Mouse (Mus musculus) thymus, postnatal 0 days (tissue): ENCODE measurements around the gene Tbc1d2b. TPM values are rescaled to one million over a fixed set of nuclear protein-coding genes. Genes with fewer than 3 reads are reported as not detected.
A peak's percentile ranks its signal among the peaks of the same experiment; 100 is the strongest.

Experiments used
- DNase-seq: peaks from one replicate; pipeline ENCODE4 v3.0.0-alpha.2; 2015; ENCODE audit warnings: low spot score
- polyA plus RNA-seq: library from polyadenylated mRNA; unstranded; fragments of >200 nt; fragmentation: Nextera tagmentation; extraction: Ambion mirVana; gene quantifications from 2 replicates; pipeline ENCODE4 v1.2.1, GENCODE M21; 2015

Tbc1d2b gene
- polyA plus RNA-seq = 9.7 and 10.4 TPM in 2 replicates

DNA sequence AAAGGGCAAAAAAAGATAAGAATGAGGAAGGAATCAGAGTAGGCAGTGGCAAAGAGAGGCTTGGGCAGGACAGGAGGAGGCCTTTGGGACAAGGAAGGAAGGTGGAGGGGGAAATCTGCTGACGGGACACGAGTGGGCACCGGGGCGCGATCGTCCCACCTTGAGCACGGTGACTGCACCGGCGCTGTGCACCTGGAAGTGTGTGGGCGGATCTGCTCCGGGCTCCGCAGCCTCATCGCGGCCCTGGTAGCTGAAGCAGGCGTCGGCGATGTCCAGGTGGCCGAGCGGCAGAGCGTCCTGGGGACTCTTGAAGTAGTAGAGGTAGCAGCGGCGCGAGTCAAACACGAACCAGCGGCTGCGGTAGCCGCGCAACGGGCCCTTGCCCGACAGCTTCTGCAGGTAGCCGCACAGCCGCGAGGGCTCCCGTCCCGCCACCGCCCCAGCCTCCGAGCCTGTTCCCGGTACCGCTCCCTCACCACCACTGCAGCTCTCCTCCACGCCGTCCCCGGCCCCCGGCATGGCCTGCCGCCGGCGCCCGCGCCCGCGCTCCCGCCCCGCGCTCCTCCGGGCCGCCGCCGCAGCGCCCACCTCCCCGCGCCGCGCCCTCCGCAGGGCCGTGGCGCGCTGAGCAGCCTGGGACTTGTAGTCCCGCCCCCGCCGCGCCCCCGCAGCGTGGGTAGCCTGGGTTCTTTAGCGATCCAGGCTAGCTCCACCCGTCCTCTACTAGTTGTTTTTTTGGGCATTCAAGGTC lies at the start of gene Tbc1d2b:
TSS of gene Tbc1d2b (minus strand) at position 612 of the 751 bp plus-strand sequence.
- peak; percentile 67 for DNase-seq

DNA sequence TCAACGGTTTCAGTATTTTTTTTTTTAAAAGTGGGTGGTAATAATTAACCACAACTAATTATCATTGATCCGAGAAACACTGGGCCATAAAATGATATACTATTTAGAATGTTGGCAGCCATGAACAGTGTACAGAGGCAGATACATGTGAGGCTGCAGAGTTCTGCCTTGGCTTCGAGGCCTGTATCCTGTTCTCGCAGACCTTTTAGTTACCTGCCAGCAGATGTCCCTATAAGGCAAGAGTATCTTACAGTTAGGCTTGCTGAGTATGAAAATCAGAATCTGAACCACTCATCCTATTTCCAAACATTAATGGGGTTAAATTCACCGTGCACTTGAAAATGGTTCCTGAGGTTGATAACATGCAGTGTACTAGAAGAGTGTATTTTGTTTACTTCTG lies 45.7 kb upstream of the Tbc1d2b start:
- DNase-seq = no peak

DNA sequence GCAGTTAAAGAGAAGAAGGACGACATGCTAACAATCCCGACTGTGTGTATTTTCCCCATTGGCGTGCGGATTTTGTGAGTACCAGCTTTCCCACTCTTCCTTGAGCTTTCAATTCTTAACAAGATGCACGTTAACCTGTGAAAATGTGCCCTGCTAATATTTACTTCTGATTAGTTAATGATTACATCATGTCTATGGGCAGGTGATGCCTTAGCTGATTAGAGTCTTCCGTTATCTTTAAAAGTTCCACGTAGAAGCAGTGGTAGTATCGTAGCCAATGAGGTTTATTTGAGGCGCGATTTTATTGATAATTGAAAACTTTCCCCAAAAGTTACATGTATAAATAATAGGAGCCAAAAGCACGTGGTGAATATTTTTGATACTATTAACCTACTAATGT lies 45.1 kb upstream of the Tbc1d2b start:
- no peak for DNase-seq

DNA sequence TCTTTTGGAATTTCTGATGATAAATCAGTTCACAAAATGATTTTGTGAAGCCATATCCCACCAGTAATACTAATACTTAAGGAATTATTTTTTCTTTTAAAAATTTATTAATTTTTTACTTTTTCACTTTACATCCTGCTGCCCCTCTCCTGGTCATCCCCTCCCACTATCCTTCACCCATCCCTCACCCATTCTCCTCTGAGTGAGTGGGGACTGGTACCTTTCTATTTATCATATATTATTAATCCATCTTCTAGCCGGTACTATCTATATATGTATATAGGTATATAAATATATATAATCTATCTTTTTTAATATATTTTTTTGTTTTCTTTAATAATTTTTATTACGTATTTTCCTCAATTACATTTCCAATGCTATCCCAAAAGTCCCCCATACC lies 33.6 kb upstream of the Tbc1d2b start:
- DNase-seq = no peak

DNA sequence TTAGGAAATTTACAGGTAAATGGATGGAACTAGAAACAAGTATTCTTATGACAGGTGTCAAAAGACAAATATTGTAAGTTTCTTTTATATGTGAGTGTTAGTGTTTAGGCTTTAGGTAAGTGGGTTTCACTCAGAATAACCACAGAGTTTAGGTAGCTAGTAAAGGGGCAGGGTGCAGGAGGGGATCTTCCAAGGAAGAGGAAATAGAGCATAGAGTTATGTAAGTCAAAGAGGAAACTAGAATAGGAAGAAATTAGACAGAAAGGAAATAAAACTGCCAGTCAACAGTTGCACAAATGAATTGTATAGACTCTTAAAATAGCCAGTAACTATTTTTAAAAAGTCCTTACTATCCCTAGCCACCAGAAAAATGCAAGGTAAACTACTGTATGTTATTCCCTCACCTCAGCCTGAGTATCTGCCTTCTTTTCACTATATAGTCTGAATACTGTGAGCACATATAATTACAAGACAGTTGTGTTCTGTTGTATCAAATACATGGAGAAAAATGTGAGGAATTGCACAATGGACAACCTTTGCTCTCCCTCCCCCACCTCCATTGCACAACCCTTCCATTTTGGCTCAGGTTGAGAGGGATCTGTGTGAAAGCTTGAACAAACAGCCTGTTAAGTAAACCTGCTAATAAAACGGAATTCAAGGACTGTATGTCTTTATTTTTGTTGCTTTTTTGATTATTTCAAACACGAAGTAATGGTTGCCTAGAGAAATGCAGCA lies 32.7 kb upstream of the Tbc1d2b start:
- DNase-seq = no peak

DNA sequence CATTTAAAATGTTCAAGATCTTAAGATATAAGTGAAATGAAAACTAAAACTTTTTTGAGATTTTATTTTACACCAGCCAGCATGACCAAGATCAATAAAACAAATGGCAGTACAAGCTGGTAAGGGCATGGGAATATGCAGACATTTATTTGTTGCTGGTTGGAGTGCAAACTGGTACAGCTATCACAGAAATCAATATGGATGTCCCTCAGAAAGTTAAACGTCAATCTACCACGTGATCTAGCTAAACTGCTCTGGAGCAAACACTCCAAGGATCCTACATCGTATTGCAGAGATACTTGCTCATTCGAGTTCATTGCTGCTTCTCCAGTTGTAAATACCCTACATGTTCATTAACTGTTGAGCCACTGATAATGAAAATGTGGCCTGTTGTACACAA lies 32.1 kb upstream of the Tbc1d2b start:
- DNase-seq = no peak

DNA sequence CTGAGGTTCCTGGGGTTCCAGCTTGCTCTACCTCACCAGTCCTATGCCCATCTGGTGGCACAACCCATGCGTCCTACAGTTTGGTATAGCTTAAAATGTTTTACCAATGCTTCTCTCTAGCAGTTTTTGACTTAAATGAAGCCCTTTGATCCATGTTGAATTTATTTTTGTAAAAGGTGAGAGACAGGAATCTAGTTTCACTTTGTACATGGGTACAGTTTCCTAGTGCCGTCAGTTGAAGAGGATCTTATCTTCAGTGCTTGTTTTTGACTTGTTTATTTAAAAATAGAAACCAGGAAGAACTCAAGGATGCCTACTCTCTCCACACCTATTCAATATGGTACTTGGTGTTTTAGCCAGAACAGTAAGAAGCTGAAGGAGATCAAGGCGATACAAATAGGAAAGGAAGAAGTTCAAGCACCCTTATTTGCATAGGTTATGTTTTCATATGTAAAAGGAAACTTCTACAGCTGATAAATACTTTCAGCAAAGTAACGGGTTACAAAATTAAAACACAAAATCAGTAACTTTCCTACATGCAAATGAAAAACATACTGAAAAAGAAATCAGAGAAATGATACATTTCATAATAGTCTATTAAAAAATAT lies 30.6 kb upstream of the Tbc1d2b start:
- DNase-seq = no peak

DNA sequence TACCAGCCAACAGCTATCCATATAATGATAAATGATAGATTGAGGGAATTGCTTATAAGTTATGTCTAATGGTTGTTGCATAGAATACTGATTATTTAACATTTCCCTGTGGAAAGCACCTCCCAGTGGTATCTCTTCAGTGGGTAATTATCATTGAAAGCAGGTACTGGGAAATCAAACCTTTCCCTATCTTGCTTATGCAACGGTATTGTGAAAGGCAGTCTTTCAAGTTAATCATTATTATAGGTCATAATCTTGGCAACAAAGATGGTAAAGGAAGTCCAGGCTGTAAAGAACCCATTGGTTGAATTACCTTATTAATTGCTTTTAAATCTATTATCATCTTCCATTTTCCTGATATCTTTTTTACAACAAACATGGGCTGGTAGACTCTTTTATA lies 27.0 kb upstream of the Tbc1d2b start:
- no peak for DNase-seq

DNA sequence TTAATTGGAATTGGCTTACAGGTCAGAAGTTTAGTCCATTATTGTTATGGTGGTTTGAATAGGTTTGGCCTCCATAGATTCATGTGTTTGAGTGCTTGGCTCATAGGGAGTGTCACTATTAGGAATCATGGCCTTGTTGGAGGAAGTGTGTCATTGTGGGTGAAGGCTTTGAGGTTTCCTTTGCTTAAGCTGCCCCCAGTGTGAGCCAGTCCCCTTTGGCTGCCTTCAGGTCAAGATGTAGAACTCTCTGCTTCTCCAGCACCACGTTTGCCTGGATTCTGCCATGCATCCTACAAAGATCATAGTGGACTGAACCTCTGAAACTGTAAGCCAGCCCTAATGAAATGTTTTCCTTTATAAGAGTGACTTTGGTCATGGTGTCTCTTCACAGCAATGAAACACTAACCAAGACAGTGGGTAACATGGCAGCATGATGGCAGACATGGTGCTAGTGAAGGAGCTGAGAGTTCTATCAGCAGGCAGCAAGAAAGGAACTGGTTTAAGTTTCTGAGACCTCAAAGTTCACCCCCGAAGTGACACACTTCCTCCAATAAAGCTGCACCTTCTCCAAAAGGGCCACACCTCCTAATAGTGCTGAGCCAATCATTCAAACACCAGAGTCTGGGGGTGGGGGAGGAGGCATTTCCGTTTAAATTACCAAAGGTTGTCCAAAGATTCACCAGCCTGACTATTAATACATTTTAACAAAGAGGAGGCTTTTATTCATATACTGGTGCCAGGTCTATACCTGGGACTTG lies 23.2 kb upstream of the Tbc1d2b start:
- no peak for DNase-seq

DNA sequence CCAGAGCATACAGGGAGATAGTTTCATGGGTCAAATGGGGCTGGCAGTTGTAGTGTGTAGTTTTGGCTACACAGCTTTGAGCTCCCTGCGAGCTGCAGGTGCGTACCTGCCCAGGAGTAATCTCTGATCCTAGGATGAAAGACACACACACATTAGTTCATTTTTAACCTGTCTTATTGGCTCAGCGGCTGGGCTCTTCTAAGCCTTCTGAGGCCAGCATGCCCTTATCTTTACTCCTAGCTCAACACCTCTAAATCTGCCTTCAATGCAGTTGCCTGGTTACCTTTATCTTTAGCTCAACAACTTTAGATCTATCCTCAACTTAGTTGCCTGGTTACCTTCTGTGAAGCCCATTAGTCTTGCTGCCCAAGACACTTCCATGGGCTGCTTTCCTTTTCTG lies 7.8 kb upstream of the Tbc1d2b start:
- no peak for DNase-seq

DNA sequence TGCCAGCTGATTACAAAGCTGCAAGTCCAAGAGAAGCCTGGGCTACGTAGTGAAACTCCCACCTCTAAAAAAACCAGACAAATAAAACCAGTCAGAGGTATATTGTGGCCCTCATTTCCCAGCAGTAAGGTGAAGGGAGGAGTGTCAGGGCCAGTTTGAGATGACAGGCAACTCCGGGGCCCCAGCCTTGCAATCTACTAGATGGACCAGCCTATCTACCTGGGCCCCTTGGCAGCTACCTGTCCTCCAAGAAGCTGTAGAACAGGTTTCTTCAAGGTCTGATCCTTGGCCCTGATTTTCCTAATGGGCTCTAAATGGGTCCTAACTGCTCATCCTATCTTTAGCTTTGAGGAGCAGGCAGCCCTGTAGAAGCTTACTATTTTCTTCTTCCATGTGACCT lies 7.3 kb upstream of the Tbc1d2b start:
- no peak for DNase-seq

DNA sequence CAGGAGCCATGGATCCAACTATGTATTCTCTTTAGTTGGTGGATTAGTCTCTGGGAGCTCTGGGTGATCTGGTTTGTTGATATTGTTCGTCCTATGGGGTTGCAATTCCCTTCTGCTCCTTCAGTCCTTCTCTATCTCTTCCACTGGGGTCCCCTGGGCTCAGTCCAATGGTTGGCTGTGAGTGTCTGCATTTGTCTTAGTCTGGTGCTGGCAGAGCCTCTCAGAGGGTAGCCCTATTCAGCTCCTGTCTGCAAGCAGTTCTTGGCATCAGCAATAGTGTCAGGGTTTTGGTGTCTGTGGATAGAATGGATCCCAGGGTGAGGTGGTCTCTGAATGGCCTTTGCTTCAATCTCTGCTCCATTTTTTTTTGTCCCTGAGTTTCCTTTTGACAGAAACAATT lies 6.2 kb upstream of the Tbc1d2b start:
- no peak for DNase-seq

DNA sequence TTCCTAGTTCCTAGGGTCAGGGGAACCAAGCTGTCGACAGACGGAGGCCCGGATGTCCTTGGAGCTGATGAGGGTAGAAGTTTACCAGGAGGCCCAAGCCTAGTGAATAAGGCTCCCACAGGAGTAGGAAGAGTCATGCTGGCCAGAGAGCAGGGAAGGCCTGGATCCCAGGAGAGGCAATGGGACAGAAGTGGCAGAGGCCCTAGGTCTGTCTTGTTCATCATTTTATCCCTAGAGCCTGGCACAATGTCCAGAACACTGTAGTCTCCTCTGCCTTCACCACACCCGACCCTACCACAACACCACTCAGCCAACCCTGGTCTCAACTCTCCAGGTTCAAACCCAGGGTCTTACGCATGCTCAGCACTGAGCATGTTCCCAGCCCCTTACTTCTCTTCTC lies 5.3 kb upstream of the Tbc1d2b start:
- no peak for DNase-seq

DNA sequence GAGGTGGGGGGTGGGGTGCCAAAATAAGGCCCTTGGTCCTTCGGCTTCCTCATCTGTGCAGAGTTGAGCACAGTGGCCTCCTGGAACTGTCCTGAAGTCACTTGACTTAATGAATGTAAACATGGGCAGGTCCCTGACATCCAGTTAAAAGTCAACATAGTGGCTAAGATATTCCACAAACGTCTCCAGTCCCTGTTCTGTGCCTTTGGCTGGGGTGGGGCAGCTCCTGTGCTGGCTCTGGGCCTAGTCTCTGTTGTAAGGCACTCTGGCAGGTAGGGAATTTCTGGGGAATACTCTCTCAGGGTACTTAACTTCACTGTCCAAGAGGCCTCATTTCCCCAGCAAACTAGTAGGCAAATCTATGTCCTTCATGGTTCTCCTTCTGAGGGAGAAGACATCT lies 4.9 kb upstream of the Tbc1d2b start:
- DNase-seq = no peak

DNA sequence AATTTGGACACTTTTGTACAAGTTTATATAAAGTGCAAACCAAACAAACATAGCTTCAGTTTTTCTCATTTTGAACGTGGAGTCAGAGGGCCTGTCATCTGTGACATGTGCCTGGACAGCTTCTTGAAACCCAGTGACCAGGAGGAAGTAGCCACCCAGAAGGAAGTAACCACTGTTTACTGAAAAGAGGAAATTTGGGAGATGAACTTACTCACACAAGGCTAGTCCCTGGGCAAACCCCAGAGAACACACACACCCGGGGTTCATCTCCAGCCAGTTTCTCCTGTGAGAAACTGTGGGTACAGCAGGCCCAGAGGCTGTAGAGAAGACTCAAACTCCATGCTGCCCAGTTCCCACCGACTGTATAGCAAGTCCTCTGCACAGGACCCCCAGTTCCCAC lies 3.9 kb upstream of the Tbc1d2b start:
- no peak for DNase-seq

DNA sequence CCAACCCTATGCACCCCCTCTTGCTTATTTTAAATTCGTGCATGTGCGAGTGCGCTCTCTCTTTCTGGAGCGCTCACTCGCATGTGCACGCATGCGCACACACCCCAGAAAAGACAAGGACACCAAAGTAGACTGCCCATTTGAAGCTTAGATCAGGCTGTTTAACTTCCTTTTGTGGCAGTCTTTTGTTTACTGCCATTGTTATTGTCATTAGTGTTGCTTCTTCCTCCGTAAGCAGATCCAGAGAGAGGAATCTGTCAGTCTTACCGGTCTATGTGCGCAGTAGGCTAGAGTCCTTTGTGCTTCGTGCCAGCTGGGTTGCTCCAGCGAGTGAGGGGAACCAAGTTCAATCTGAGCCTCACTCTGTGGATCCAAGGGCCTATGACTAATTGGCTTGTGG lies 1.7 kb upstream of the Tbc1d2b start:
- no peak for DNase-seq

DNA sequence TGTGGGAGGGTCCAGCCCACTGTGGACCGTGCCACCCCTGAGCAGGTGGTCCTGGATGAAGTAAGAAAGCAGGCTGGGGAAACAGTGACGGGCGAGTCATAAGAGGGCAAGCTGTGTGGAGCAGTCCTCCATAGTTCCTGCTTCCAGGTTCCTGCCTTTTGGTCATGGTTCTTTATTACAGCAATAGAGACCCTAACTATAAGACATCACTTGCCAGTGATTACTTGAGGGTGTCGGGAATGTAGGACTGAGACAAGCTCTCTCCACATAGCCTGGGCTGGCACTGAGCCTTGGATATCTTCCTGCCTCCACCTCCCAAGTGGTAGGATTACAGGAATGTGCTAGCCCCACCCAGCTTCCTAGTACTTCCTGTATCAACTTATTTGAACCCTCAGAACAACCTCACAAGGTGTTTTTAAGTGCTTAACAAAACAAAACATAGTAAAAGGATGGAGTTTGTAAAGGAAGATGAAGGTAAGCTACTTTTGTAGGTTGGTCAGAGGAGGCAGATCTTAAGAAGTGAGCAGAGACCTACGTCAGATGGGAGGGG lies 1.0 kb upstream of the Tbc1d2b start:
- no peak for DNase-seq

DNA sequence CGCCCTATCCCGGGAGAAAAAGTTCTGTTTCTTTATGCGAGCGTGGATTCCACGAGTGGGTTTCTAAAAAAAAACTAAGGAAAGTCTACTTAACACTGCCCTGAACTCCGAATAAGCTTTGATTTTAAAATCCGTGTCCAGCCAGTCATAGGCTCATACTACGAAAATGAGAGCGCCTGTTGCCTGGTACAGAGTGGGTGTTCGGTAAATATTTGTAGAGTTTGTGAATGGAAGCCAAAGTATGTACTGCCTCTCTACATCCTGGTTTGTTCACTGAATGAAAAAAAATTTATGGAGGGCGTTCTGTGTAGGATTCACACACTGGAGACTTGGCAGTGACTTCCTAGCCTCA lies 316 bp upstream of the Tbc1d2b start:
- no peak for DNase-seq

DNA sequence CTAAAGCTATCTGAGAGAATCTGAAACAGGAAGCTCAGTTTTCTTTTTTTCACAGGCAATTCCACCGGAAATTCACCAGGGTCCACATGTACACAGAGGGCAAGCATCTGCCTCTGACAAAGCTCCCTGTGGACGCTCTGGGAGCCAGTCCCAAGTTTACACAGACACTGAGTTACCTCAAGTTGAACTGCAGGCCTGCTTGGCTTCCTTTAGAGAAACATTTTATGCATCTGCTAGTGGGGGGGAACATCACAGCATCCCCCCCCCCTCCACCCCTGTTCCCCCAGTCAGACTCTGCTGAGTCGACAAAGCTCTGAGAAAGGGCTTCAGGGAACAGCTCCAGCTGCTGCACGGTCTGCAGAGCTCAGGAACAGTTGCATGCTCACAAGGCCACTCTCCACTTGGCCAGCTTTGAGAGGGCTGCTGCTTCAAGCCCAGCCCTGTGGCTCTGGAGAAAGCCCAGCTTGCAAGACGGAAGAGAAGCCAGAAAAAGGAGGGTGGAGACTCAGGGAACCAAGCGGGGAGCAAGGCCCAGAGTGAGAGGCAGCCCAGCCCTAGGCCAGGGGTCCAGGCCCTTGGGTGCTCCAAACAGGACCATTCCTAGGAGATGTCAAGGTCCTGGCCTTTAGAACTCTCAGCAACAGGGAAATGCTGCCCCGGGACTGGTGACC lies 1.5 kb downstream of the Tbc1d2b start:
- DNase-seq = peak; percentile 47

DNA sequence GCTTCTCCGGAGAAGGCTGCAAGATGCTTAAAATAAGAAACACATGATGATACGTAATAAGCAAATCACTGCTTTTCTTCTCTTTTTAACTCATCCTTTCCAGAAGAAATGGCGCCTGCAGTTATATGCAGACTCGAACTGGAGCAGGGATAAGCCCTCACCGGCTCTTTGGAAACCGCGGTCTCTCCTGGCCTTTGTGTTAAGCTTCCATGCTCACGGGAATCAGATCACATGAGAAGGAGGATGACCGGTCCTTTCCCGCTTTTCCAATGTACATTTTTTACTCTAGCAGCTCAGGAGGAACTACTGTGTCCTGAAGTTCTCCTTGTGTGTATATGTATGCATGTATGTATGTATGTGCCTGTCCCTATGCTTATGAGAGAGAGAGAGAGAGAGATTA lies 3.7 kb downstream of the Tbc1d2b start:
- no peak for DNase-seq

DNA sequence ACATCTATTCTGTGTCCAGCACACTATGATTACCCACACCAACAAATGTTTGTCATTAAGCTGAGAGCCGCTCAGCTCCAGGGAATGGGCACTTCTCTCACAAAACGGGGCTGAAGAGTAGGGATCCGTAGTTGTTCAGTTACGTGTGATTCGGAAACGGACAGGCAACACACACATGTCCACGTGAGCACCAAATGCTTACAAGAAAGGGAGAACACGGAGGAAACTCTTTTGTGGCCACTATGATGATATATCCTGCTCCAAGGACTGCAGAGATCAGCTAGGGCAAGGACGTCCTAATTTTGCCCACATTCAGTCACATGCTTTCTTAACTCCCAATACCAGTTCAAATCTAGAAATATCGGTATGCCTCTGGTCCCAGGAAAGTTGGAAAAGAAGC lies 4.5 kb downstream of the Tbc1d2b start:
- no peak for DNase-seq
